Mouse (Mus musculus): ENCODE results near the gene Prkcb. TPM values are rescaled to one million over a fixed set of nuclear protein-coding genes. Genes with fewer than 3 reads are reported as not detected.

The Prkcb gene
- polyA plus RNA-seq, 1 experiment from 2014 or later, result 5.5 TPM

GRCm38 (mm10) chr7:122544616-122545015 lies 256.1 kb downstream of the Prkcb start:
- no peak overlapping the region for H3K27ac ChIP-seq
- H3K9ac ChIP-seq, result no peak overlapping the region
- H3K27me3 ChIP-seq, result no peaks in the 10 kb centered on the region
- H3K4me3 ChIP-seq, result no peak overlapping the region
- 88% methylated on average over 3 of the region's 3 CpGs for WGBS
- H3K4me1 ChIP-seq, result no peaks in the 10 kb centered on the region
- no peaks in the 10 kb centered on the region for H3K36me3 ChIP-seq
- H3K4me2 ChIP-seq (replicated peaks), result no peak overlapping the region
- ATAC-seq (ENCODE audit: low FRiP score, low read depth), result no peak
- no peaks in the 10 kb centered on the region for H3K9me3 ChIP-seq

GRCm38 (mm10) chr7:122556575-122557140 lies 268.1 kb downstream of the Prkcb start:
- Histone ChIP-seq H3K27me3 (no peaks in the 10 kb centered on the region), H3K36me3 (no peaks in the 10 kb centered on the region), H3K9ac (no peak overlapping the region), H3K4me2 (replicated peaks) (no peak overlapping the region), H3K9me3 (no peaks in the 10 kb centered on the region), H3K4me3 (no peak overlapping the region), H3K4me1 (0 out of 2 replicates have a peak, but pooled peaks cover 3% of the 10 kb centered on the region), H3K27ac (no peak overlapping the region)
- WGBS, result 36% methylated on average over 6 of the region's 6 CpGs
- no peak for ATAC-seq (ENCODE audit: low FRiP score, low read depth)

- WGBS, result 43% methylated on average over 7 of the region's 7 CpGs
- Histone ChIP-seq H3K4me1 (0 out of 2 replicates have a peak, but pooled peaks cover 3% of the 10 kb centered on the region), H3K27me3 (no peaks in the 10 kb centered on the region), H3K4me3 (no peak overlapping the region), H3K36me3 (no peaks in the 10 kb centered on the region), H3K27ac (no peak overlapping the region), H3K4me2 (replicated peaks) (no peak overlapping the region), H3K9me3 (no peaks in the 10 kb centered on the region), H3K9ac (no peak overlapping the region; the same call in 1 of the 2 replicates)
- ATAC-seq (ENCODE audit: low FRiP score, low read depth), result no peak
Measured at GRCm38 (mm10) chr7:122558085-122558811, 269.7 kb downstream of the Prkcb start.

GRCm38 (mm10) chr7:122558912-122559311 lies 270.4 kb downstream of the Prkcb start:
- ATAC-seq (ENCODE audit: low FRiP score, low read depth), result no peak
- Histone ChIP-seq H3K4me2 (replicated peaks) (no peak overlapping the region), H3K27ac (no peak overlapping the region), H3K4me1 (0 out of 2 replicates have a peak, but pooled peaks cover 3% of the 10 kb centered on the region), H3K9me3 (no peaks in the 10 kb centered on the region), H3K4me3 (no peak overlapping the region), H3K27me3 (no peaks in the 10 kb centered on the region), H3K9ac (no peak overlapping the region), H3K36me3 (no peaks in the 10 kb centered on the region)
- WGBS, result 31% methylated on average over 6 of the region's 6 CpGs

GRCm38 (mm10) chr7:122562586-122562985 lies 274.0 kb downstream of the Prkcb start:
- Histone ChIP-seq H3K4me1 (0 out of 2 replicates have a peak, but pooled peaks cover 3% of the 10 kb centered on the region), H3K27me3 (no peaks in the 10 kb centered on the region), H3K4me3 (no peak overlapping the region), H3K9me3 (no peaks in the 10 kb centered on the region), H3K9ac (no peak overlapping the region), H3K36me3 (no peaks in the 10 kb centered on the region), H3K27ac (no peak overlapping the region), H3K4me2 (replicated peaks) (no peak overlapping the region)
- ATAC-seq (ENCODE audit: low FRiP score, low read depth), result no peak
- 71% methylated on average over 5 of the region's 5 CpGs for WGBS

GRCm38 (mm10) chr7:122565371-122565770 lies 276.8 kb downstream of the Prkcb start:
- H3K4me1 ChIP-seq, result no peaks in the 10 kb centered on the region
- no peak overlapping the region for H3K27ac ChIP-seq
- WGBS, result 88% methylated on average over 1 of the region's 1 CpGs
- no peak overlapping the region for H3K4me3 ChIP-seq
- H3K4me2 ChIP-seq (replicated peaks), result no peak overlapping the region
- H3K9ac ChIP-seq, result no peak overlapping the region
- H3K36me3 ChIP-seq, result no peaks in the 10 kb centered on the region
- H3K27me3 ChIP-seq, result no peaks in the 10 kb centered on the region
- ATAC-seq (ENCODE audit: low FRiP score, low read depth), result no peak
- no peaks in the 10 kb centered on the region for H3K9me3 ChIP-seq

- no peak overlapping the region for H3K27ac ChIP-seq
- H3K4me2 ChIP-seq (replicated peaks), result no peak overlapping the region
- H3K36me3 ChIP-seq, result no peaks in the 10 kb centered on the region
- no peaks in the 10 kb centered on the region for H3K27me3 ChIP-seq
- no peak overlapping the region for H3K9ac ChIP-seq
- WGBS, result 57% methylated on average over 7 of the region's 7 CpGs
- H3K4me3 ChIP-seq, result no peak overlapping the region
- H3K4me1 ChIP-seq, result no peaks in the 10 kb centered on the region
- no peak for ATAC-seq (ENCODE audit: low FRiP score, low read depth)
- H3K9me3 ChIP-seq, result no peaks in the 10 kb centered on the region
Measured at GRCm38 (mm10) chr7:122566011-122566410, 277.5 kb downstream of the Prkcb start.

GRCm38 (mm10) chr7:122568787-122569186 lies 280.2 kb downstream of the Prkcb start:
- Histone ChIP-seq H3K36me3 (no peaks in the 10 kb centered on the region), H3K9me3 (no peaks in the 10 kb centered on the region), H3K4me3 (no peak overlapping the region), H3K27me3 (no peaks in the 10 kb centered on the region), H3K9ac (no peak overlapping the region), H3K4me2 (replicated peaks) (no peak overlapping the region), H3K4me1 (no peaks in the 10 kb centered on the region), H3K27ac (no peak overlapping the region)
- ATAC-seq (ENCODE audit: low FRiP score, low read depth), result no peak
- 81% methylated on average over 7 of the region's 7 CpGs for WGBS

GRCm38 (mm10) chr7:122570407-122570806 lies 281.9 kb downstream of the Prkcb start:
- Histone ChIP-seq H3K9me3 (no peaks in the 10 kb centered on the region), H3K27me3 (no peaks in the 10 kb centered on the region), H3K36me3 (no peaks in the 10 kb centered on the region), H3K9ac (no peak overlapping the region), H3K4me2 (replicated peaks) (no peak overlapping the region), H3K4me1 (no peaks in the 10 kb centered on the region), H3K27ac (no peak overlapping the region), H3K4me3 (no peak overlapping the region)
- WGBS, result 64% methylated on average over 4 of the region's 4 CpGs
- no peak for ATAC-seq (ENCODE audit: low FRiP score, low read depth)

- Histone ChIP-seq H3K27me3 (no peaks in the 10 kb centered on the region), H3K4me2 (replicated peaks) (no peak overlapping the region), H3K36me3 (no peaks in the 10 kb centered on the region), H3K27ac (no peak overlapping the region), H3K9ac (no peak overlapping the region), H3K9me3 (no peaks in the 10 kb centered on the region), H3K4me3 (no peak overlapping the region), H3K4me1 (no peaks in the 10 kb centered on the region)
- ATAC-seq (ENCODE audit: low FRiP score, low read depth), result no peak
- WGBS, result 90% methylated on average over 3 of the region's 3 CpGs
Measured at GRCm38 (mm10) chr7:122573101-122573635, 284.6 kb downstream of the Prkcb start.

- Histone ChIP-seq H3K4me3 (no peak overlapping the region), H3K4me1 (no peaks in the 10 kb centered on the region), H3K27ac (no peak overlapping the region), H3K27me3 (no peaks in the 10 kb centered on the region), H3K36me3 (no peaks in the 10 kb centered on the region), H3K4me2 (replicated peaks) (no peak overlapping the region), H3K9ac (no peak overlapping the region), H3K9me3 (no peaks in the 10 kb centered on the region)
- WGBS, result 73% methylated on average over 7 of the region's 7 CpGs
- ATAC-seq (ENCODE audit: low FRiP score, low read depth), result no peak
Measured at GRCm38 (mm10) chr7:122574418-122574817, 285.9 kb downstream of the Prkcb start.

- 87% methylated on average over 5 of the region's 5 CpGs for WGBS
- Histone ChIP-seq H3K9me3 (no peaks in the 10 kb centered on the region), H3K36me3 (no peaks in the 10 kb centered on the region), H3K4me3 (no peak overlapping the region), H3K27ac (no peak overlapping the region), H3K9ac (no peak overlapping the region), H3K4me2 (replicated peaks) (no peak overlapping the region), H3K27me3 (no peaks in the 10 kb centered on the region), H3K4me1 (no peaks in the 10 kb centered on the region)
- no peak for ATAC-seq (ENCODE audit: low FRiP score, low read depth)
Measured at GRCm38 (mm10) chr7:122575056-122575455, 286.5 kb downstream of the Prkcb start.
